Mouse (Mus musculus): ENCODE results near the gene Fam222b.

DNA sequence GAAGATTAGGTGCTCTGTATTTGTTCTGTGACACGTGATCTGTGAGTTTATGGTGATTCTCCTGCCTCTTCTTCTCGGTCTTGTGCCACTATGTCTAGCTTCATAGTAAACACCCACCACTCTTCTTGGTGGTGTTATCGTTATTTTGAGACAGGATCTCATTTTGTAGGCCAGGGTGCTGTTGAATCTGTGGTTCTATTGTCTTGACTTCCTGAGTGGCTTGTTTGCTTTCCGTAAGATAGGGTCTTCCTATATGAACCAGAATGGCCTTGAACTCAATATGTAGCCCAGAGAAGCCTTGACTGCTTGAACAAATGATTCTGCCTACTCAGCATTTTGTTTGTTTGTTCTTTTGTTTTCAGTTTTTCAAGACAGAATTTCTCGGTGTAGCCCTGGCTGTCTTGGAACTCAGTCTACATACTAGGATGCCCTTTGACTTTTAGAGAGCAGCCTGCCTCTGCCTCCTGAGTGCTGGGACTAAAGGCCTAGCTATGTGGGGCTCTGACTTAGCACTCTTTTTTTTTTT lies 6.6 kb upstream of the Fam222b start:
- TF ChIP-seq CTCF (IDR thresholded peaks at IDR 0.05; ENCODE audit: insufficient read depth, low read length) (no peak), POLR2A (IDR thresholded peaks at IDR 0.05; ENCODE audit: borderline replicate concordance, extremely low read depth, low read depth, low read length) (no peak)
